Mouse (Mus musculus): ENCODE measurements around the gene Pkmyt1.

The Pkmyt1 gene

GRCm38 (mm10) chr17:23785561-23786471 is 59.7 kb downstream of the Pkmyt1 start, which contains the start of gene Flywch2:
Gene Flywch2 (minus strand): TSS chr17:23786081.
- in situ Hi-C loops (cut with MboI, MseI), result no loop called here

All from T-helper 17 cell (primary cell).